Mouse (Mus musculus) G1E (cell line): ENCODE measurements around the gene Rsg1.

Experiments used
- CTCF ChIP-seq: IDR thresholded peaks from 2 replicates; pipeline ENCODE4 v1.5.1; 2012; ENCODE audit warnings: low read depth, low read length, inconsistent platforms, mixed read lengths
- GATA1 ChIP-seq: IDR thresholded peaks from 2 replicates; pipeline ENCODE4 v1.6.1; 2012; ENCODE audit warnings: borderline replicate concordance, low read length, inconsistent platforms, mixed read lengths
- TAL1 ChIP-seq: conservative IDR thresholded peaks from 2 replicates; pipeline ENCODE4 v1.6.1; 2012; ENCODE audit warnings: low read depth, low read length, inconsistent platforms, mixed read lengths

DNA sequence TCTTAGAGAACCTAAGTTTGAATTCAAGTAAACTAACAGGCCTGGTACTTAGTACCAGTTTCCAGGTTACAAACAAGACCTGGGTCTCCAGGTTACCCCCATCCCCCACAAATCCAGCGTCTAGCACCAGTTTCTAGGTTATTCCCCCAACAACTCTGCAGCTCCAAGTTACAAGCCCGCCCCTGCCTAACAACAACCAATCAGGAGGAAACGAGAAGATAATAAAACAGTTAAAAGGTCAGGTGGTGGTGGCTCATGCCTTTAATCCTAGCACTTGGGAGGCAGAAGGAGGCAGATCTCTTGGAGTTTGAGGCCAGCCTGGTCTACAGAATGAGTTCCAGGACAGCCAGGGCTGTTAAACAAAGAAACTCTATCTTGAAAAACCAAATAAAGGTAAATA is 53.5 kb downstream of the Rsg1 start:
- TF ChIP-seq CTCF (no peak), GATA1 (no peak), TAL1 (no peak)
